Mouse (Mus musculus) neural tube, embryonic 13.5 days (tissue): ENCODE data around the gene Asphd1. TPM values are rescaled to one million over a fixed set of nuclear protein-coding genes. Genes with fewer than 3 reads are reported as not detected.

Experiments
- ATAC-seq: fragments of 200-750 bp; cut with Nextera tagmentation; 2 replicates; pipeline ENCODE4 v1.8.0; 2017; ENCODE audit warnings: low read depth, mild to moderate bottlenecking, moderate TSS enrichment, moderate library complexity
- H3K27ac ChIP-seq: fragments of 300-500 bp; sonication (generic); replicated peaks from 2 replicates; pipeline ENCODE4 v1.5.1; 2015; ENCODE audit warnings: moderate library complexity, mild to moderate bottlenecking, inconsistent platforms
- H3K27me3 ChIP-seq: fragments of 300-500 bp; sonication (generic); 2 replicates; pipeline ENCODE4 v1.6.1; 2015; ENCODE audit warnings: mild to moderate bottlenecking, inconsistent platforms
- H3K36me3 ChIP-seq: fragments of 300-500 bp; sonication (generic); 2 replicates; pipeline ENCODE4 v1.6.1; 2015; ENCODE audit warnings: mild to moderate bottlenecking, inconsistent platforms
- H3K4me1 ChIP-seq: fragments of 300-500 bp; sonication (generic); replicated peaks from 2 replicates; pipeline ENCODE4 v1.6.1; 2015; ENCODE audit warnings: inconsistent platforms
- H3K4me2 ChIP-seq: fragments of 300-500 bp; sonication (generic); 2 replicates; pipeline ENCODE4 v1.6.1; 2015; ENCODE audit warnings: inconsistent platforms, mild to moderate bottlenecking, moderate library complexity
- H3K4me3 ChIP-seq: fragments of 300-500 bp; sonication (generic); 2 replicates; pipeline ENCODE4 v1.5.1; 2015; ENCODE audit warnings: mild to moderate bottlenecking, inconsistent platforms
- H3K9ac ChIP-seq: fragments of 300-500 bp; sonication (generic); 2 replicates; pipeline ENCODE4 v1.6.1; 2015; ENCODE audit warnings: moderate library complexity, mild to moderate bottlenecking, inconsistent platforms
- H3K9me3 ChIP-seq: fragments of 300-500 bp; sonication (generic); 2 replicates; pipeline ENCODE4 v1.6.1; 2016; ENCODE audit warnings: inconsistent platforms
- WGBS: fragments of 180-500 bp; shearing (Covaris S2); methylation state at CpG from one replicate; pipeline ENCODE4 v1.1.7; 2015; 5-methylcytosine and 5-hydroxymethylcytosine counted together
- polyA plus RNA-seq: library from polyadenylated mRNA; unstranded; fragments of >200 nt; fragmentation: Nextera tagmentation; extraction: Ambion mirVana; gene quantifications from 2 replicates; pipeline ENCODE4 v1.2.1, GENCODE M21; 2015

The Asphd1 gene
- polyA plus RNA-seq, 1 experiment from 2014 or later = 5.6 TPM

DNA sequence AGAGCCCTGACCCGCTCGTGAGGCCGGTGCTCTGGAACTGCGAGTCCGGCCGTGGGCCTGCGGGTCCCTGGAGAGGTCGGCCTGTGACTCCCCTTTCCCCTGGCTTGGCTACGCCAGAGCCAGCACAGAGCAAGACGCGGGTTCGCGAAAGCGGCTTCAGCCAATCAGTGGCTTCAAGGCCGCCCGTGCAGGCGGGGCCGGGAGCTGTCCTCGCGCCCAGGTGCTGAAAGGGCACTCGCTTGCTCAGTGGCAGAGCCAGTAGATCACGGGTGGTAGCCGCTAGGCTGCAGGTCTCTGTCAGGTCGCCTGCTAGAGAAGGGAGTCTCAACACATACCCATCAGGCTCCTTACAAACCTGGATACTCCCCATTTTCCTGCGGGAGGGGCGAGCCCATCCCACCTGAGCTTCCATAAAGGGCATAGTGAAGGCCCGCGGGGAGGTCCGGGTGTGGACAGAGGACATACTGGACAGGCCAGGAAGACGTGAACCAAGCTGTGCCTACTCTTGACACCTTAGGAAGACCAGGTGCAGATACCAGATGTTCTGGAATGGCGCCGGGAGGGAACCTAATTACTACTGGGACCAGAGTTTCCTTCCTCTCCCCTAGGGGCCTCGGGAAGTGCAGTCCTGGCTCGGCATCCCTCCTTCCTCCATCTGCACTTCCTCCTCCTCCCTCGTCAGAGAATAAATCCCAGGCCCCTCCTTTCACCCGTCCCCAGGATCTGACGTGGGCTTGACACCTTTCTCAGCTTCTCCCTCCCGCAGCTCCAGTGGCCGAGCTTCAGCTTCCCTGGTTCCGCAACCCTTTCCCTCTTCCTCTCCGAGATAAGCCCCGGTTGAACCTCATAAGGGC, 638 bp upstream of the Asphd1 start, which contains the start of gene Sez6l2:
TSS of gene Sez6l2 (plus strand) at position 771 of the 854 bp plus-strand sequence.
- Histone ChIP-seq H3K9me3 (no peaks in the 10 kb centered on the region), H3K4me1 (peaks cover 78% of the 10 kb centered on the region), H3K9ac (peak within 1 kb of the TSS; percentile 78), H3K4me2 (peak within 1 kb of the TSS; percentile 99), H3K4me3 (peak within 1 kb of the TSS; percentile 58), H3K27ac (peak within 1 kb of the TSS; percentile 94), H3K27me3 (peaks cover 25% of the 10 kb centered on the region), H3K36me3 (peaks cover 32% of the 10 kb centered on the region)
- ATAC-seq = peak; percentile 91
- under 1% methylated on average over 42 of the region's 42 CpGs for WGBS

DNA sequence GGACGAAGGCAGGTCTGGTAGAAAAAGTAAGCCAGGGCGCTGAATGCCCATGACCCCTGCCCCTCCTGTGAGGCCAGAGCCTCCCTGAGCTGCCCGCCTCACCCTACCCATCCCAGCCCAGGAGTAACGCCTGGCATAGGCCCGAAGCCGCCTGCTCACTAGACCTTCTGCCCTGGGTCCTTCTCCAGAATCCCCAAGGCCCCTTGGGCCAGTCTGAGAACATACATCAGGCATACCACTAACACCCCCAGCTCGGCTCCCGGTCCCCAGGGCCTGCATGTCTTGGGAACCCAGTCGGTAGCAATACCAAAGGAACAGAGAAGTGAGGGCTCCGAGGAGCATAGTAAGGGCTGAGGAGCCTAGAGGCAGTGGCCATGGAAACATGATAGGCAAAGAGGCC, 756 bp downstream of the Asphd1 start:
- Histone ChIP-seq H3K27ac (peak overlapping the region; percentile 94), H3K36me3 (peaks cover 38% of the 10 kb centered on the region), H3K4me3 (peak overlapping the region; percentile 58), H3K9ac (peak overlapping the region; percentile 78), H3K27me3 (peaks cover 22% of the 10 kb centered on the region), H3K4me2 (peak overlapping the region; percentile 99), H3K9me3 (no peaks in the 10 kb centered on the region), H3K4me1 (peaks cover 69% of the 10 kb centered on the region)
- WGBS = 79% methylated on average over 10 of the region's 10 CpGs
- ATAC-seq = no peak

DNA sequence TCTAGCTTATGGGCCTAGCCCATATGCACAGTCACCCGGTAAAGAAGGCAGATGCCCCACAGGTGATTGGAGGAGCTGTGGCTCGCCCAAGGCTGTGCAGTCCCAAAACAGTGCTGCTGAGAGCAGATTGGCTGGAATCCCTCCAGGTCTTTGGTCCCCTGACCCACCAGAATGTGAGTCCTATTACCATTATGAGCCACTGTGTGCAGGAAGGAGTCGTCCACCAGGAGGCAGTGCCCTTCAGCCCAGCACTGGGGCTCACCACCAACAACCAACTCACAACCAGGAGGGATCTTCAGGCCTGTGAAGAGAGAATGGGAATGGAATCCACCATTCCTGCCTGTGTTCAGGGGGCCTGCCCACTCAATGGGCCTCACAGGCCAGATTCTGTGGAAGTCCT, 2.9 kb downstream of the Asphd1 start:
- Histone ChIP-seq H3K36me3 (peaks cover 50% of the 10 kb centered on the region), H3K9me3 (no peaks in the 10 kb centered on the region), H3K4me3 (no peak overlapping the region), H3K27me3 (peaks cover 15% of the 10 kb centered on the region; the same call in 1 of the 2 replicates), H3K27ac (no peak overlapping the region), H3K4me2 (no peak overlapping the region), H3K9ac (no peak overlapping the region), H3K4me1 (peaks cover 54% of the 10 kb centered on the region)
- ATAC-seq = no peak
- WGBS = 39% methylated on average over 3 of the region's 3 CpGs

DNA sequence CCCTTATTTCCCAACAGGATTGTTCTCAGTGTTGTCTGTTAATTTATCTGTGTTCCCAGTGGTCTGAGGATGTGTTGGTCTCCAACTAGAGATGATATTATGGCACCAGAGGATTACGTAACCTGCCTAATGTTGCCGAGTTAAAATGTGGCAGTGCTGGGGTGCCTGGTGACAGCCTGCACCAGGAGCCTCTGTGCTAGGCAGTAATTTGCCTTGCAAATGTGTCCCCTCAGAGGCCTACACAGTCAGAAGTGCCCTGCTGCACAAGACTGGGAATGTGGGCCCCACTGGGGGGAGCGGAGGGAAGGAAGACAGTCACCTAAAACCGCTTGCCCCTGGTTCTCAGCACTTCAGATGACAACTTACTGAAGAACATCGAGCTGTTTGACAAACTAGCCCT, 7.6 kb downstream of the Asphd1 start:
- Histone ChIP-seq H3K4me2 (no peak overlapping the region), H3K27me3 (no peaks in the 10 kb centered on the region), H3K9me3 (no peaks in the 10 kb centered on the region), H3K36me3 (peaks cover 64% of the 10 kb centered on the region), H3K9ac (no peak overlapping the region), H3K27ac (no peak overlapping the region), H3K4me1 (peaks cover 9% of the 10 kb centered on the region; the same call in 1 of the 2 replicates), H3K4me3 (no peak overlapping the region)
- ATAC-seq = no peak
- 56% methylated on average over 5 of the region's 5 CpGs for WGBS

DNA sequence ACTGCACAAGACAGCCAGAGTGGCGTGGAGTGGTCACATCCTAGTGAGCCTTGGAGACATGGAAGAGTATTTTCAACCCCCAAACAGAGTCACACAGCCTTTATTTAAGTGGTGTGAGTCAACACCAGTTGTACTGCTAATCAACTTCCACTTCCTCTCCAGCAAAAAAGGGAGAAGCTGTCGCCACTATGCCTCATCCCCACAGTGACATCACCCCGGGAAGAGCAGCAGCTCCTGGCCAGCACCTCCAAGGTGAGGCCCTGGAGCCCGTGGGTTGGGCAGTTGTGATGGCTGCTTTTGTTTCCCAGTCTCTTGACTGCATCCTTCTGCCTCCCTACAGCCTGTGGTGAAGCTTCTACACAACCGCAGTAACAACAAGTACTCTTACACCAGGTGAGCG, 8.2 kb downstream of the Asphd1 start:
- no peaks in the 10 kb centered on the region for H3K27me3 ChIP-seq
- no peak overlapping the region for H3K4me3 ChIP-seq
- peaks cover 66% of the 10 kb centered on the region for H3K36me3 ChIP-seq
- no peak overlapping the region for H3K4me2 ChIP-seq
- WGBS = 40% methylated on average over 6 of the region's 6 CpGs
- no peak overlapping the region for H3K27ac ChIP-seq
- H3K9ac ChIP-seq = no peak overlapping the region
- H3K4me1 ChIP-seq = peaks cover 5% of the 10 kb centered on the region; the same call in 1 of the 2 replicates
- H3K9me3 ChIP-seq = no peaks in the 10 kb centered on the region
- no peak for ATAC-seq

DNA sequence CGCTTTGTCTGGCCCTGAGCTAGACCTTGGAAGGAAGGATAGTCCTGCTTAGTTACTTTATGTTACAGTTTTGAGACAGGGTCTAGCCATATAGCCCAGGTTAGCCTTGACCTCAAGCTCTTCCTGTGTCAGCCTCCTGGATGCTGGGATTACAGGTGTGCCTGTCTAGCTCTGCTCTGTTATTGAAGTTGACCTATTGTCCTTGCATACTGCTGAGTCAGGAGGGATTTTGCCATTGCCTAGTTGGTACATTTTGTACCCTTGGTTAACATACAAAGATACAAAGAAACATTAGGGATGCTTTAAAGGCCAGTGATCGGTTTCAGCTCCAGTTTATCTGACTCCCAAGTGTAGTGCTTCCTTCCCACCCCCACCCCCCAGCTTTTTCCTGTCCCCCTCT, 16.7 kb downstream of the Asphd1 start:
- Histone ChIP-seq H3K4me1 (peaks cover 19% of the 10 kb centered on the region), H3K9me3 (no peaks in the 10 kb centered on the region), H3K4me2 (no peak overlapping the region), H3K4me3 (no peak overlapping the region), H3K9ac (no peak overlapping the region), H3K36me3 (peaks cover 48% of the 10 kb centered on the region), H3K27ac (no peak overlapping the region), H3K27me3 (no peaks in the 10 kb centered on the region)
- ATAC-seq = no peak
- WGBS = 88% methylated on average over 2 of the region's 2 CpGs

DNA sequence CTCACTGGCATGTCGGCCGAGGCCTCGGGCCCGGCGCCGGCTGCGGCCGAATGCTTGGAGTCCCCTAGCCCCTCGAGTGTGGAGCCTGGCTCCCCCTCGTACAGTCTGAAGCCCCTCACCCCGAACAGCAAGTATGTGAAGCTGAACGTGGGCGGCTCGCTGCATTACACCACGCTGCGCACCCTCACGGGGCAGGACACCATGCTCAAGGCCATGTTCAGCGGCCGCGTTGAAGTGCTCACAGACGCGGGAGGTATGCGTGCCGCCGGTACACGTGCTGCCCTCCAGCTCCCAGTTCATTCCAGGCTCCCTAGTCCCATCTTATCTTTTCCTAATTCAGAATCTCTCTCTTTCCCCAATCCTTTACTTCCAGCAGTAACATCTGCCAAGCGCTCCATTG, 20.3 kb downstream of the Asphd1 start:
- Histone ChIP-seq H3K27me3 (no peaks in the 10 kb centered on the region), H3K4me1 (peaks cover 19% of the 10 kb centered on the region), H3K4me3 (peak overlapping the region; percentile 80), H3K4me2 (peak overlapping the region; percentile 86), H3K27ac (peak overlapping the region; percentile 80), H3K36me3 (peaks cover 18% of the 10 kb centered on the region; the same call in 1 of the 2 replicates), H3K9ac (peak overlapping the region; percentile 77), H3K9me3 (no peaks in the 10 kb centered on the region)
- WGBS = 1% methylated on average over 27 of the region's 27 CpGs
- ATAC-seq = peak; percentile 74

DNA sequence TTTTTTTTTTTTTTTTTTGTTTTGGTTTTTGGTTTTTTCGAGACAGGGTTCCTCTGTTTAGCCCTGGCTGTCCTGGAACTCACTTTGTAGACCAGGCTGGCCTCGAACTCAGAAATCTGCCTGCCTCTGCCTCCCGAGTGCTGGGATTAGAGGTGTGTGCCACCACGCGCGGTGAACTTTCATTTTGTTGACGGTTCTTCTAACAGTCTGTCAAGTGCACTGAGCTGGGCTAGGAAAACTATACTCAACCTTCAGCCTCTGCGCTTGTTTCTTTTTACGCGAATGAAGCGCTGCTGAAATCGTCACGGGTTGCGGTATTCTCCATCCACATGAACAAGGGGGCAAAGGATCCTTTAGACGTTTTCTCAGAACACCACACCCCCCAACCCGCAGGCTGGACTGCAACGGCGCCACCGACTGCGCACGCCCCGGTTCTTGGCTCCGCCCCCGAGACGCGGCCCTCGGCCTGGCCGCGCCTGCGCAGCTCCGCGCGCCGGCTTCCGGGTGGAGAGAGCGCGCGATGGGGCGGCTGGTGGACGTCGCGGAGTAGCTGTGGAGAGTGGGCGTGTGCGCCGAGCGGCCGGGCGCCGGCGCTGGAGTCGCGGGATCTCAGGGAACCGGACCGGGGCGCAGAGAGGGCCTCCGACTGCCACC, 20.9 kb downstream of the Asphd1 start, which contains the start of gene Kctd13:
TSS of gene Kctd13 (plus strand) at position 496 of the 654 bp plus-strand sequence.
- H3K9me3 ChIP-seq = no peaks in the 10 kb centered on the region
- 3% methylated on average over 56 of the region's 56 CpGs for WGBS

DNA sequence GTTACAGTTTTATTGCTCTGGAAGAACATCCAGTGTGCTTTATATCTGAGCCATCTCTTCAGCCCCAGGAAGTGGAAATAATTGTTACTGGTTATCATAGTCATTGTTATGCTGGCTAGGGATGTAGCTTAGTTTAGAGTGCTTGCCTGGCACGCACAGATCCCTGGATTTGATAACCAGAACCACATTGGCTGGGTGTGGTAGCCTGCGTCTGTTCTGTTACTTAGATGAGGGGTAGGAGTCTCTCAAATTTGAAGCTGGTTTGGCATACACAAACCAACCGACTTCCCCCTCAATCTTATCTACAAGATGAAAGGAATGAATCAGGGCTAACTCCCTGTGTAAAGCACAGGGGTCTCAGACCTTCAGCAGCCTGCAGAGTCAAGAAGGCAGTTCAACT, 23.1 kb downstream of the Asphd1 start:
- H3K4me2 ChIP-seq = no peak overlapping the region
- 66% methylated on average over 3 of the region's 3 CpGs for WGBS
- H3K9ac ChIP-seq = no peak overlapping the region
- H3K27ac ChIP-seq = no peak overlapping the region
- peaks cover 31% of the 10 kb centered on the region for H3K4me1 ChIP-seq
- no peaks in the 10 kb centered on the region for H3K27me3 ChIP-seq
- H3K9me3 ChIP-seq = no peaks in the 10 kb centered on the region
- peaks cover 2% of the 10 kb centered on the region; the same call in 1 of the 2 replicates for H3K36me3 ChIP-seq
- ATAC-seq = no peak
- H3K4me3 ChIP-seq = no peak overlapping the region

More for the DNA sequence above, 20.9 kb downstream of the Asphd1 start, which contains the start of gene Kctd13:
- H3K27ac ChIP-seq = peak within 1 kb of the TSS; percentile 80
- peak; percentile 98 for ATAC-seq
- H3K4me1 ChIP-seq = peaks cover 19% of the 10 kb centered on the region
- H3K4me2 ChIP-seq = peak within 1 kb of the TSS; percentile 86
- H3K36me3 ChIP-seq = peaks cover 15% of the 10 kb centered on the region; the same call in 1 of the 2 replicates
- H3K27me3 ChIP-seq = no peaks in the 10 kb centered on the region
- H3K4me3 ChIP-seq = peak within 1 kb of the TSS; percentile 80
- H3K9ac ChIP-seq = peak within 1 kb of the TSS; percentile 77

DNA sequence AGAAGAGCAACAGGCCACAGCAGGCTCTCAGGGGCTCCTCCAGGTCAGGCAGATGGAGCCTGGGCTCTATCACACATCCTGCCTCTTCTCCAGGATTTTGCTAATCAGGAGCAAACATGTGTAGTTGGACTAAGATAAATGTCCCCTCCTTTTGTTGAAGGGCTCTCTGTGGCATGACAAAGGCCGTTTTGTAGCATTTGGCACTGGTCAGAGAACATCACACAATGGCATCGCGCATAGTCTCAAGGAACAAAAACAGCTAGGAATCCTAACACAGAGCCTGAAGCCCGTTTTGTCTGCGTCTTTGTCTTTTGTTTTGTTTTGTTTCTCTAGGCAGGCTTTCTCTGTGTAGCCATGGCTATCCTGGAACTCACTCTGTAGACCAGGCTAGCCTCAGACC, 25.4 kb downstream of the Asphd1 start:
- ATAC-seq = no peak
- WGBS = 26% methylated on average over 5 of the region's 5 CpGs
- Histone ChIP-seq H3K27me3 (no peaks in the 10 kb centered on the region), H3K9ac (no peak overlapping the region), H3K4me1 (peaks cover 12% of the 10 kb centered on the region), H3K36me3 (no peaks in the 10 kb centered on the region), H3K27ac (0 out of 2 replicates have a peak overlapping the region, but pooled peaks have one; percentile 25), H3K9me3 (no peaks in the 10 kb centered on the region), H3K4me2 (no peak overlapping the region), H3K4me3 (no peak overlapping the region)

DNA sequence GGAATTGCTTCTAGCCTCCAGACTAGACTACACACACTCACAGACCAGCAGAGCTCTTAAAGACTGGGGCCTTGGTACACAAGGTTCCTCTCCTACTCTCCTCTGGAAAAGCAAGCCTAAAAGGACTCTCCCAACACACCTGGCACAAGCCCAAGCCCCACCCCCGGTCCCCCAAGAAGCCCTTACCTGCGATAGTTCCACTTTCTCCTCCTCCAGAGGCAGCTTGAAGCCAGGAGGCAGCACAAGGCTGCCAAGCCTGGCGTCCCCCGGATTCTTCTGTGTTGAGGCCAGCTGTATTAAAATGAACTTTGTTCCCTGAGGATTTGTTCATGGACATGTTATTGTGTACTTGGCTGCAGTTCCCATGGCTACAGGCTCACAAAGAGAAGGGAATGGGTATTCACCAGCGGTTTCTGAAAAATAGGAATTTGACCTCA, 26.7 kb downstream of the Asphd1 start, which contains the start of gene Tmem219:
TSS of gene Tmem219 (minus strand) at position 294 of the 437 bp plus-strand sequence.
- Histone ChIP-seq H3K27ac (0 out of 2 replicates have a peak within 1 kb of the TSS, but pooled peaks have one; percentile 25), H3K36me3 (no peaks in the 10 kb centered on the region), H3K9me3 (no peaks in the 10 kb centered on the region), H3K4me2 (no peak within 1 kb of the TSS), H3K4me1 (peaks cover 12% of the 10 kb centered on the region), H3K4me3 (no peak within 1 kb of the TSS), H3K27me3 (no peaks in the 10 kb centered on the region), H3K9ac (no peak within 1 kb of the TSS)
- WGBS = 17% methylated on average over 5 of the region's 5 CpGs
- ATAC-seq = no peak

DNA sequence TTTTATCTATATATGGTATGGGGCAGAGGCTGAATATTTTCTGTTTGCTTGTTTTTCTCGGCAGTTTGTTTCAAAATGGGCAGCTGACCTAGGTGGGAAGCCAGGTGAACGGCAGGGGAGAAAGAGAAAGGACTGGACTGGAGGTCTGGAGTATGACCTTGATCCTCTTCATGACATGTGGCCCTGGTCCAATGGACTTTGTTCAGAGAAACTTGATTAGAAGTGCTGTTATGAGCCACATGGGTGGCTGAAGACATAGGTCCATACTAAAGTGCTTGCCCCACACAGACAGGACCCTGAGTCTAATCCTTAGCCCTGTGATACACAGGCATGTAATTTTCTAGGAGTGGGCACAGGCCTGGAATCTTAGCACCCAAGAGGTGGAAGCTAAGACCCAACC, 27.8 kb downstream of the Asphd1 start:
- Histone ChIP-seq H3K27me3 (no peaks in the 10 kb centered on the region), H3K4me2 (no peak overlapping the region), H3K27ac (no peak overlapping the region), H3K9me3 (no peaks in the 10 kb centered on the region), H3K36me3 (no peaks in the 10 kb centered on the region), H3K4me3 (no peak overlapping the region), H3K4me1 (peaks cover 12% of the 10 kb centered on the region), H3K9ac (no peak overlapping the region)
- no peak for ATAC-seq
- WGBS = 62% methylated on average over 2 of the region's 2 CpGs
